Mouse (Mus musculus) gastrocnemius, postnatal 25 days (tissue): ENCODE measurements around the gene Atad5. TPM values are rescaled to one million over a fixed set of nuclear protein-coding genes. Genes with fewer than 3 reads are reported as not detected.
A peak's percentile ranks its signal among the peaks of the same experiment; 100 is the strongest.
"Not testable (repeated sequence)": the region's sequence is repeated elsewhere in the genome, so short reads cannot be mapped to it uniquely, and the experiment has no call there.

Experiments used
- DNase-seq: peaks from one replicate; pipeline ENCODE4 v3.0.0; 2022
- long read RNA-seq, 2 experiments: library from polyadenylated mRNA; stranded (forward); transcript quantifications; one replicate each; pipeline ENCODE4 v2.0.0; 2021
- total RNA-seq, 2 experiments: library from RNA; stranded (reverse); gene quantifications; 1 replicate in 1 of 2; 2 replicates in 1 of 2; pipeline ENCODE4 v1.2.3; 2021

Atad5 gene
- total RNA-seq = under 1 TPM; 0.72 to 0.99 TPM
- long read RNA-seq, experiment 1 = 0 reads
- long read RNA-seq, experiment 2, partial matches to known transcripts = 0 of 2 reads
- long read RNA-seq, experiment 2, other reads (novel, unspliced or antisense) = 2 of 2 reads

GRCm38 (mm10) chr11:80088917-80089816, at the start of gene Atad5:
Gene Atad5, plus strand, starts transcription at chr11:80089400.
- DNase-seq = peak; percentile 81

GRCm38 (mm10) chr11:80042615-80043418, 46.4 kb upstream of the Atad5 start:
- DNase-seq = peak; percentile 18

- no peak for DNase-seq
Observed at GRCm38 (mm10) chr11:80043419-80043817, 45.8 kb upstream of the Atad5 start.

GRCm38 (mm10) chr11:80046856-80047255, 42.3 kb upstream of the Atad5 start:
- DNase-seq = no peak

GRCm38 (mm10) chr11:80050088-80050487, 39.1 kb upstream of the Atad5 start:
- no peak for DNase-seq

GRCm38 (mm10) chr11:80052456-80052855, 36.7 kb upstream of the Atad5 start:
- no peak for DNase-seq

GRCm38 (mm10) chr11:80053171-80053570, 36.0 kb upstream of the Atad5 start:
- DNase-seq = no peak

GRCm38 (mm10) chr11:80054659-80055058, 34.5 kb upstream of the Atad5 start:
- no peak for DNase-seq

- DNase-seq = no peak
Observed at GRCm38 (mm10) chr11:80056141-80056540, 33.1 kb upstream of the Atad5 start.

- DNase-seq = peak; percentile 45
Observed at GRCm38 (mm10) chr11:80062159-80062558, 27.0 kb upstream of the Atad5 start.

- DNase-seq = not testable (repeated sequence)
Observed at GRCm38 (mm10) chr11:80066373-80066772, 22.8 kb upstream of the Atad5 start.

- DNase-seq = no peak
Observed at GRCm38 (mm10) chr11:80067558-80067957, 21.6 kb upstream of the Atad5 start.

GRCm38 (mm10) chr11:80069815-80070214, 19.4 kb upstream of the Atad5 start:
- DNase-seq = no peak

GRCm38 (mm10) chr11:80071039-80071438, 18.2 kb upstream of the Atad5 start:
- no peak for DNase-seq

- no peak for DNase-seq
Observed at GRCm38 (mm10) chr11:80072365-80072764, 16.8 kb upstream of the Atad5 start.

GRCm38 (mm10) chr11:80075608-80076277, 13.5 kb upstream of the Atad5 start:
- DNase-seq = no peak

- no peak for DNase-seq
Observed at GRCm38 (mm10) chr11:80077784-80078545, 11.2 kb upstream of the Atad5 start.

GRCm38 (mm10) chr11:80078831-80079230, 10.4 kb upstream of the Atad5 start:
- DNase-seq = no peak

- DNase-seq = no peak
Observed at GRCm38 (mm10) chr11:80079751-80080150, 9.4 kb upstream of the Atad5 start.

GRCm38 (mm10) chr11:80080381-80080825, 8.8 kb upstream of the Atad5 start:
- no peak for DNase-seq
